Mouse (Mus musculus) testis, adult 2 months (tissue): ENCODE data around the gene Lyz2. TPM values are rescaled to one million over a fixed set of nuclear protein-coding genes. Genes with fewer than 3 reads are reported as not detected.
A peak's percentile ranks its signal among the peaks of the same experiment; 100 is the strongest.

Source experiments
- H3K27ac ChIP-seq: fragments of 200-500 bp; 2 replicates; pipeline ENCODE4 v1.5.1; 2012; ENCODE audit warnings: low read depth, low read length; ENCODE audit not compliant: control insufficient read depth, insufficient read depth
- H3K27me3 ChIP-seq: fragments of 200-500 bp; 2 replicates; pipeline ENCODE4 v1.6.1; 2012; ENCODE audit warnings: mild to moderate bottlenecking, low read length, moderate library complexity; ENCODE audit not compliant: control insufficient read depth, insufficient read depth
- H3K36me3 ChIP-seq: fragments of 200-500 bp; 2 replicates; pipeline ENCODE4 v1.6.1; 2012; ENCODE audit warnings: mild to moderate bottlenecking, low read length; ENCODE audit not compliant: control insufficient read depth, insufficient read depth
- H3K4me1 ChIP-seq: fragments of 200-500 bp; 2 replicates; pipeline ENCODE4 v1.6.1; 2012; ENCODE audit warnings: low read length; ENCODE audit not compliant: control insufficient read depth, insufficient read depth
- H3K4me3 ChIP-seq: fragments of 200-500 bp; 2 replicates; pipeline ENCODE4 v1.5.1; 2012; ENCODE audit warnings: low read depth, mild to moderate bottlenecking, low read length, moderate library complexity, mixed read lengths; ENCODE audit not compliant: control insufficient read depth
- CTCF ChIP-seq: fragments of 200-500 bp; IDR thresholded peaks from 2 replicates; pipeline ENCODE4 v1.5.1; 2012; ENCODE audit warnings: low read depth, mild to moderate bottlenecking, inconsistent platforms, low read length, moderate library complexity; ENCODE audit not compliant: control insufficient read depth, insufficient read depth, insufficient replicate concordance
- POLR2A ChIP-seq: fragments of 200-500 bp; IDR thresholded peaks from 2 replicates; pipeline ENCODE4 v1.6.1; 2012; ENCODE audit warnings: low read depth, mild to moderate bottlenecking, inconsistent platforms, low read length, moderate library complexity; ENCODE audit not compliant: control insufficient read depth
- polyA plus RNA-seq: library from polyadenylated mRNA; depleted of rRNA; stranded (reverse); fragments of >200 nt; gene quantifications from 2 replicates; pipeline ENCODE4 v1.2.3, GENCODE M21; 2012; rRNA removed

Gene Lyz2
- polyA plus RNA-seq: 12.7 and 15.4 TPM in 2 replicates

- Histone ChIP-seq H3K4me1 (no peaks in the 10 kb centered on the region), H3K36me3 (no peaks in the 10 kb centered on the region), H3K4me3 (no peak within 1 kb of the TSS), H3K27ac (no peak within 1 kb of the TSS), H3K27me3 (no peaks in the 10 kb centered on the region)
- TF ChIP-seq POLR2A: no peak
- no peak for TF ChIP-seq CTCF
These were observed at the start of gene Lyz2 for GRCm38 (mm10) chr10:117282049-117282448. Gene Lyz2 (minus strand): TSS chr10:117282321.

DNA sequence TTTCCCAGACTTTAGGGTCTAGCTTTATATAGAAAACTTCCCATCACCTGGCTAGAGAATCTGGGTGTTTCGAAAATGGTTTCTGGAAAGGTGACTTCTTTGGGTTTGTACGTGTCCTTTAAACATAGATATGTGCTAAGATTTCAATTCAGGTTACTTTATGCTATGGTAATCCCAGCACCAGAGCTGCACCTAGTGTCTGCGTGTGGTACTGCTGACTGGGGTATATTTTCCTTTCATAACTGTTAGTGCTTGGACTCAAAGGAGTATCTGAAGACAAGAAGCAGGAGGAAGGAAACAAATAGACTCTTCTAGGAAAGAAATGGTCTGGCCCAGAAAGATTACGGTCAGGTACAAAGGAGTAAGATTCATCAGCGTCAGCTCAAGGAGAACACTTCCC is 48.4 kb upstream of the Lyz2 start:
- Histone ChIP-seq H3K4me3 (no peak overlapping the region), H3K27ac (no peak overlapping the region), H3K4me1 (no peaks in the 10 kb centered on the region), H3K36me3 (no peaks in the 10 kb centered on the region), H3K27me3 (no peaks in the 10 kb centered on the region)
- TF ChIP-seq CTCF (no peak), POLR2A (no peak)

- Histone ChIP-seq H3K4me3 (no peak overlapping the region), H3K36me3 (no peaks in the 10 kb centered on the region), H3K27ac (no peak overlapping the region), H3K4me1 (0 out of 2 replicates have a peak, but pooled peaks cover 2% of the 10 kb centered on the region), H3K27me3 (no peaks in the 10 kb centered on the region)
- TF ChIP-seq POLR2A (no peak), CTCF (no peak)
These were observed 41.7 kb upstream of the Lyz2 start for GRCm38 (mm10) chr10:117323782-117324181.

DNA sequence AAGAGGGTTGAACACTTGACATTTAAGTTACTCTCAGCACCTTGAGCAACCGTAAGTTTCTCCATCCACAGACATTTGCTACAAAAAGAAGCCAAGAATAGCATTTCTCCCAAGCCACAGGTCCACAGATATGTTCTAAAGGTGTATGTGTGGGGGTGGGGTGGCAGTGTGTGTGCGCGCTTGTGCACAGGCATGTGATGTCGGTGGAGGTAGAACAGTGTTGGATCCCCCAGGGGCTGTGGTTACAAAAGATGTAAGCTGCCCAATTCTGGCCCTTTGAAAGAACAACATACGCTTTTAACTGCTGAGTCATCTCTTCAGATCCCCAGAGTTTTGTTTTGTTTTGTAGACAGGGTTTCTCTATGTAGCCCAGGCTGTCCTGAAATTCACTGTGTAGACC is 40.5 kb upstream of the Lyz2 start:
- Histone ChIP-seq H3K27me3 (no peaks in the 10 kb centered on the region), H3K4me1 (0 out of 2 replicates have a peak, but pooled peaks cover 2% of the 10 kb centered on the region)

DNA sequence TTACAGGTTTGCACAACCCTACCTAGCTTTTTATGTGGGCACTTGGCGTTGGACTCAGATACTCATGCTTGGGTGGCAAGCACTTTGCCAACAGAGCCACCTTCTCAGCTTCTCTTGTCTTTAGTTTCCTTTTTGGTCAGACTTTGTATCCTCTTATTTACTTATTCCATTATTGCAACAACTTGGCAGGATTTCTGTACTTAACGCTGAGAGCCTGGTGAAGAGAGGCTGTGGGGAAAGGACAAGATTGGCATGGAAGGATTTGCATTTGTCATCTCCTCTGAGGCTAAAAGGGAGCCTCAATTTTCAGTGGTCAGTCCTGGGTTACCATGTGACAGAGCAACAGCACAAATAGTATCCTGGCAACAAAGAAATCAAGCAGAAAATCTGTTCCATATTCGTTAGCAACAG is 38.5 kb upstream of the Lyz2 start:
- no peak for TF ChIP-seq CTCF
- TF ChIP-seq POLR2A: no peak
- Histone ChIP-seq H3K36me3 (no peaks in the 10 kb centered on the region), H3K27ac (no peak overlapping the region), H3K4me3 (peak overlapping the region; percentile 63), H3K27me3 (no peaks in the 10 kb centered on the region), H3K4me1 (peaks cover 10% of the 10 kb centered on the region)

More for the DNA sequence above, 40.5 kb upstream of the Lyz2 start:
- H3K36me3 ChIP-seq: no peaks in the 10 kb centered on the region
- TF ChIP-seq CTCF (no peak), POLR2A (no peak)
- H3K27ac ChIP-seq: no peak overlapping the region
- H3K4me3 ChIP-seq: no peak overlapping the region; the same call in 1 of the 2 replicates

DNA sequence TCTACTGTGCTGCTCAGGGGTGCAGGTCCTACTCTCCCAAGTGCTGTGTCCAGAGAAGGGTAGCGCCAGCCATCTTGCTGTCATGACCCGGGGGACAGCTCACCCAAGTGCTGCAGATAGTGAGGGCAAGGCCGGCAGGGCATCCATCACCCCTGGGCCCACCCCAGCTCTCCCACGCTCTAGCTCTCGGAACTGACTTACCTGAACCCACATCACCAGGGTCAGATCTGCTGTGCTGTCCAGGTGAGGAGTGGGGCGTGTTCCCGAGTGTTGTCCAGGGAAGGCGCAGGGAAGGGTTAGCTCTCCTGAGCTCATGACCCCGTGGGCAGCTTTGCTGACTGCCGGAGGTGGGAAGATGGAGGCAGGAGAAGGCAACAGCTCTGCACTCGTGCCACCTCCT is 34.3 kb upstream of the Lyz2 start:
- Histone ChIP-seq H3K36me3 (no peaks in the 10 kb centered on the region), H3K27me3 (no peaks in the 10 kb centered on the region), H3K27ac (no peak overlapping the region), H3K4me3 (no peak overlapping the region; the same call in 1 of the 2 replicates), H3K4me1 (peaks cover 9% of the 10 kb centered on the region)
- no peak for TF ChIP-seq POLR2A

DNA sequence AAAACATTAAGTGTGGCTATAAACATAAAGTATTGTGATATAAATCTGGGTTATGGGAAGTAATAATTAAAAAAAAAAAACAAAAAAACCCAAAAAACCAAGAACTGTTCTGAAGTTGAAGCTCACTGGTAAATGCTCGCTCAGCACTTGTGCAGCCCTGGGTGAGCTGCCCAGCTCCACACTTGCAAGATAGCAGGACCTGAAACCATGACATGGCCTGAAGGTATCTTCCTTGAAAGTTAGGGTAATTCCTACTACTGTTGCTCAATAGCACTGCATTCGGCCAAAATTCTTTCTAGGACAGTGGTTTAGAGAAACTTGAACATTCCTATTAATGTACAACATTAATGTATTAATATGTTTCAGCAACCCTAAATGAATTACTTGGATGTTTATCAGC is 31.0 kb upstream of the Lyz2 start:
- TF ChIP-seq POLR2A (no peak), CTCF (no peak)
- Histone ChIP-seq H3K36me3 (no peaks in the 10 kb centered on the region), H3K4me3 (no peak overlapping the region), H3K4me1 (peaks cover 10% of the 10 kb centered on the region), H3K27ac (no peak overlapping the region), H3K27me3 (no peaks in the 10 kb centered on the region)

GRCm38 (mm10) chr10:117312168-117312567 is 30.0 kb upstream of the Lyz2 start:
- Histone ChIP-seq H3K4me3 (no peak overlapping the region), H3K27ac (no peak overlapping the region), H3K36me3 (no peaks in the 10 kb centered on the region), H3K27me3 (no peaks in the 10 kb centered on the region), H3K4me1 (peaks cover 10% of the 10 kb centered on the region)
- TF ChIP-seq POLR2A (no peak), CTCF (no peak)
